Mouse (Mus musculus): ENCODE results near the gene Acoxl.
"Not testable (repeated sequence)": the region's sequence is repeated elsewhere in the genome, so short reads cannot be mapped to it uniquely, and the experiment has no call there.

Gene Acoxl

DNA sequence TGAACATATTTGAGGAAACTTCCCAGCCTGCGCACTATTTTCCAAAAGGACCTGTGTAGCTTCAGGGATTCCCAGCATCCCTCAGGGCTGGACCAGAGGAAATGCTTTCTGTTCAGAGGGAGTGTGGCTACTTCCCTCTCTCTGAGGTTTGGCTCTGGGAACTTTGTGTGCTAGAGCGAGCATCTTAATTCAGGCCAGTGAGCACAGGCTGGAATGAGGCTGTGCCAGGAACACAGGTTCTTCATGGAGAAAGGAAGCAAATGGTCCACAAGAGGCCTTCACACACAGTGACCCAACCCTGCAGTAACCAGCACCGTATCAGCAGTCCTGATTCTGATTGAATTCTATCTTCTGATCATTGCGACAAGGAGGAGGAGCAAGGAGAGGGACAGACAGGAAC, 238.3 kb downstream of the Acoxl start:
- no peak for DNase-seq (ENCODE audit: low read depth, low spot score)

DNA sequence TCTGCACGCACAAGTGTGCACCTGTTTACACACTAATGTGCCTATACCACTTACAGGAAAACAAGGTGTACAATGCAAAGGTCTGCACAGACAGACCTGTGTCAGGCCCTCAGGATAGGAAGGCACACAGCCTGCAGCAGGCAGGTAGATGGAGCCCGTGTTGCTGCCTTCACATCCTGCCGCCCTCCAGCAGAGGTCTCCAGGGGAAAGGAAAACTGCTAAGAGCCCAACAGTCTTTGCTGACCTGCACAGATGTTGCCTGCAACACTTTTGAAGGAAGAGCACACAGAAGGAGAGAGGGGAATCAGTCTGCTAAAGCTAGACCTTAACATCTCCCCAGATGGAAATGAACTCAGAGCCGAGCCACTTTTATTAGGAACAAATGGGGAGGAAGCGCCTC, 240.2 kb downstream of the Acoxl start:
- DNase-seq (ENCODE audit: low read depth, low spot score): no peak

DNA sequence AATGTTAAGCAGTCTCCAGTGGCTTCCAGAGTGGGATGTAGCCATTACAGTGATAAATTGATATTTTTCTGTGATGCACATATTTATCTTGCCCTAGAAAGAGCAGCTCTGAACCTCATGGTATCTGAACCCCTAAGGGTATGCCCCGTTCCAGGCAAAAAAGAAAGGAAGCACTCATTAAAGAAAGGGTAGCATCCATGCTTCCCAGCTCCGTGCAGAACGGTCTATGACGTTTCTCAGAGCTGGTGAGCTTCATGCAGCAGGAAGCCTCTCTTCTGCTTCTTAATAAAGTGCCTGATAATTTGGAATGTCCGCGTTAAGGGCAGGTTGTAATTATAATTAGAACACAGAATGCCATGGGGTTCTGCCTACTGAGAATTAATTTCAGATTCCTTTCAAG, 240.6 kb downstream of the Acoxl start:
- no peak for DNase-seq (ENCODE audit: low read depth, low spot score)

DNA sequence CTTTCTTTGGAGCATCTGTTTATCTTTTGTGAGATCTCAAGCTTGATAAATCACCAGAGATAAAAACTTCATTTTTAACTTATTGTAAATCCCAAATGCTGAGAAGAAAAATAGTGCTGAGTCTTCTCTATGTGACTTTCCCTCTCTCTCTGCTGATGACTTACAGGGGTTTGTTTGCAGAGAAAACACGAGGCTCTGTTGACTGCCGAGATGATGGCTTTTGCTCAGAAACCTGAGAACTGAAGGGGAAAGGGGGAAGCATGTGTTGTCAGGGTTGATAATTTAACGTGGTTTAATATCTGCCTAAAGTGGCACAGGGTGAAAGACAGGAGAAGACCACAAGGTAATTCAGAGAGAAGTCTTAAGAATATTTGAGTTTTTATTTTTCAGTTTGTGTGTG, 245.2 kb downstream of the Acoxl start:
- no peak for DNase-seq (ENCODE audit: low read depth, low spot score)

DNA sequence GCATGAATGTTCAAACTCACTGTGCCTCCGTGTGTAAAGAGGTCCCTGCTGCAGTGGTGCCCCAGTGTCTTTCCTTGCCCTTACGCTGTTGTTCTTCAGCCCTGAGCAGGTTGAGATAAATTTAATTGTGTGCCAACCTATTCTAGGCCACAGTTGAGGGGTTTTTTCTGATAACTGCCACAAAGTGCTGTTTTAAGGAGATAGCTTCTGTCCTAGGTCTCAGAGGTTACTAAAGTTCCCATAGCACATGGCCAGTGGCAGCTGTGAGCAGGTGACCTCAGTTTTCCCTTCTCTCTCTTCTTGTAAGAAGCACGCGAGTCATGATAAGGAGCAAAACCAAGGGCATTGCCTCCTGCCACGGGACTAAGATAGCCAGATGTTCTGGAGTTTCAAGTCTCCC, 245.9 kb downstream of the Acoxl start:
- DNase-seq (ENCODE audit: low read depth, low spot score): no peak

DNA sequence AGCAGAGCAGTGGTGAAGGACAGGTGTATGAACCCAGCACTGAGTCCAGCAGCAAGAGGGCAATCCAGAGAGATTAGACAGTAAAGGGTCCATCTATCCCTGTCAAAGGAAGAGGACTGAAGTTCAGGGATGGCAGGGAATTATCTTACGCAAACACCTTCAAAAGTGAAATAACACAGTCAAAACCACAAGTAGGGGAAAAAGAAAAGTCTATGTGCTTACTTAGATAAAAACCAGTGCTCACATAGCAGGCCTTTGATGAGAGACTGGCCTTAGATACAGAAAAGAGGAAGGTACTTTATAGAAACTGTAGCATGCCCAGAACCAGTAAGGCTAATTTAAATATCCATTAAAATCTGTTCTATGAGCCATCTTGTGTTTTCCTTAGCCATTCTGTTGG, 246.8 kb downstream of the Acoxl start:
- DNase-seq (ENCODE audit: low read depth, low spot score): no peak

DNA sequence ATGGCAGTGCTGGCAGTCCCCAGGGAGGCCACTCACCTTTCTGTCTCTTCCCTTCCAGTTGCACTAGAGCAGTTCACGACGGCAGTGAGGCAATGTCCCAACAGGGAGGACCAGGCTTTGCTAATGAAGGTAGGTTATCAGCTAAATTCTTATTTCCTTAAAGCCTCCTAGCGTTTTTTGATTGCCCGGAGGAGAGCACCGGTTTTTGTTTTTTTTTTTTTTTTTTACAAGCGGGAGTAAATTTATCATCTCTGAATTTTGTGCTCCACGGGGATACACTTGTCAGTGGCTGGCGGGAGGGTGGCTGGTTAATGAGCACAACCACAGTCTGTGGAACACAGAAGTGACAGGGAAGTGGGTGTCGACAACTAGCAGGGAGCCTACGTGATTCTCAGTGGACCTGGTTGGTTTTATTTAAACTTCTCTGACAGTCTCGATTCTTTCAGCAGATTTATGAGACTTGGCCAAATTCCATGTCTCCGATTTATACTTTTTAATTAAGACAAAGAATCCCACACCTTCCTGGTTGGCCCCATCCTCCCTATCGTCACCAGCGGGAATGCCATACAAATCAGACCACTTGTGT, 247.7 kb downstream of the Acoxl start:
- DNase-seq (ENCODE audit: low read depth, low spot score): no peak

DNA sequence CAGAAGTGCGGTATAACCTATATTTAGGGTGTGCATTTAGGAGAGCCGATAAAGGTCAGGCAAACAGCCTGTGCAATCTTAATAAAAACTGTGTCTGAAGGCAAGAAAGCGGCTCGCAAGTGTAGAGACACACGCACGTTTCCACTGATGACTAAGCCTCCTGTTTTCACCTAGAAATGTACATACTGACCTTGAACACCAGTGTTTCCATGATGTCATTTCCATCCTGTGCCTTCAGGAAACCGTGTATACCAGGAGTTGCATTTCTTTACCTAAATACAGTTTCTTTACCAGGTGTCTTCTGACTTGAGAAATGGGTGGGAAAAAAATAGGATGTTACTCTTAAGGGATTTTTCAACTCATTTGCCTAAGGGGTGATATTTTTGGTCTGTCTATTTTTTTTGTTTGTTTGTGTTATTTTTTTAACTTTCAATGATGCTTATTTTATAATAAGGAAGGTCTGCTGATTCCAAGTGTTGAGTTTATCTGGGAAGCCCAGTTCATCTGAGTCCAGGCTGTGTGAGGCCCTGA, 248.4 kb downstream of the Acoxl start:
- DNase-seq (ENCODE audit: low read depth, low spot score): no peak

DNA sequence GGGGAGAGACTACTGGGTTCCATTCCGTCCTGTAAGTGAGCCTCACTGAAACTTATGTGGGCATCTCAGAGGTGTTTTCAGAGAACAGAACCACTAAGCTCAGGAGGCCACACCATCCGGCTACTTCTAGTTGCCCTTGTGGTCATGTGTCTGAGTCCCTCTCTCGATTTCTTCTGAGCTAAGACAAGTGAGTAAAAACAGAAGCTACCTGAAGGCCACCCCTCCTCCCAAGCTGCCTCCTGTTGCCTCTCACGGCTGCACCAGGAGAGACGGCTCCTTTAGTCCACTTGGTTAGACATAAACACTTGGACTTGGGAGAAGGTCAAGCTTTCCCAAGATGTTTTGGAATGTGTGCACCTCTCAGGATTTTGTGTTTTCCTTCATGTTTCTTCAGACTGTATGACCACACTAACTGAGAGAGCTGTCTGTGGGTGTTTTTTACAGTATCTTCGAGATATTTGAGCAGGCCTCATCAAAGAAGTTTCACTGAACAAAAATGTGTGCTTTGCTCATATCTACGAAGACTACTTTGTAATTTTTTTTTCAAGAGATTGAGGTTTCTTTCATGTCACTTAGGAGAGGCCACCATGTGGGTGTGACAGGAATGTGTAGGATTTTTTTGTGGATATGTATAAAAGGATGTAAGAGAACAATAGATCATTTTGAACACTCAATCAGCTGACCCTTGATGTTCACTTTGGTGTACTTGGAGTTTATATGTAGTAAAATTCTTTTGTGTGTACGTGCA, 249.3 kb downstream of the Acoxl start:
- DNase-seq (ENCODE audit: low read depth, low spot score): no peak

DNA sequence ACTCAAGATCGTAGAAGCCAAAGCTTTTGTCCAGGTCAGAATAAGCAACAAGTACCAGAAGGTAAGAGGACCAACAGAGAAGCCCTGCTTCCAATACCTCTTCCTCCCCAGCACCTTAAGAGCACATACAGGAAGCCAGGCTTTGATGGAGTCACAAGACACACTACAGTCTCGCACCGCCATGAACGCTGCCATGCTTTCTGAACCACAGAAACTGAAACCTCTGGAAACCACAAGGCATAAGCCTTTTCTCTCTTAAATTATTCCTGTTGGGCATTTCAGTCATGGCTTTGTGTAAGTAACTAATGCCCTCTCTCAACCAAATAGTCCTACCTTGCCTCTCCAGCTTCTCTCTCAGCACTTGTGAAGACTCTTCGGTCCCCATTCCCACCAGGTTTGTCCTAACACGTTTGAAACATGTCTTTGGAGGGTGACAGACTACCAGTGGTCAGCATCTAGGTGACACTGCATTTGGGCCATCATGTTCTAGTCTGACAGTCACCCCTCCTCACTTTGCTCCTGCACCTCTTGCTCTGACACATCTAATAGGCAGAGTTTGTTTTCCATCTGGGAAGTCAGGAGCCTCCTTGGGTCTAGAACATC, 251.7 kb downstream of the Acoxl start:
- no peak for DNase-seq (ENCODE audit: low read depth, low spot score)

DNA sequence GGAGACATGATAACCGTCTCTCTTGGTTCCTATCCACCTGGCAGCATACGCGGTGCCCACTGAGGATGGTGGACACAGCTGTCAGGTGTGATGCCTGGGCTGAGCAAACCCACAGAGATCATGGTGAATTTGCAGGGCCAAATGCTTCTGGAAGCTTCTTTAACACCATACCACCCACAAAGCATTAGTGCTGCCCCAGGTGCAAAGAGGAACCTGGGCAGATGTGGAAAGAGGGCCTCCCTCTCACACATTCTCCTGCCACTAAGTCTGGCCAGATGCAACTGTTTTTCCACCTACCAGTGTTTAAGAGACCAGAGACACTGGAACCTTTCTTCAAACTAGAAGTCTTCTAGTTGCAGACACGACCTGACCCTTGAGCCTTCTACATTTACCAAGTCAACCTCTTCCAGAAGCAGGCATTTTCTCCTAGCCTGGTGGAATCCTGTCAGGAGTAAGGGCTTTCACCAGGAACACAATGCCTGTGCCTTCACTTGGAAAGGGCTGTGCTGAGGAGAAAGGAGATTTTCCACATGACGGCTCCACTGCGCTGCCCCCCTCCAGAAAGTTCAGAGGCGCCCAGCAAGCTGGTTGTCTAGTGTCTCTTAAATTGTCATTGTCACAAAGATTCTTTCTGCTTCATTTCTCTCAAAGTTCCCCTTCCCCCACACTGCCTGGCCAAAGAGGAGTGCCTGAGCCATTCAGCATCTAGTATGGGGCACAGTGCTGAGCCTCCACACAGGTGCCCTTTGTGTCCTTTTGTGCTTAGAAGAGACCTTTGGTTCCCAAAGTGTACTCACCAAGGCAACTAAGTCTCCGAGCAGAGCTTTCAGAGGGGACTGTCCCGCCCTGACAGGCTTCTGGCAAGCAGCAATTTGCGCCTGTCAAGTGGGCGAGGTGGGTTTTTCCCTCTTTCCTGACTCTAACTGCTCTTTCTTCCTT, 253.0 kb downstream of the Acoxl start:
- DNase-seq (ENCODE audit: low read depth, low spot score): no peak

DNA sequence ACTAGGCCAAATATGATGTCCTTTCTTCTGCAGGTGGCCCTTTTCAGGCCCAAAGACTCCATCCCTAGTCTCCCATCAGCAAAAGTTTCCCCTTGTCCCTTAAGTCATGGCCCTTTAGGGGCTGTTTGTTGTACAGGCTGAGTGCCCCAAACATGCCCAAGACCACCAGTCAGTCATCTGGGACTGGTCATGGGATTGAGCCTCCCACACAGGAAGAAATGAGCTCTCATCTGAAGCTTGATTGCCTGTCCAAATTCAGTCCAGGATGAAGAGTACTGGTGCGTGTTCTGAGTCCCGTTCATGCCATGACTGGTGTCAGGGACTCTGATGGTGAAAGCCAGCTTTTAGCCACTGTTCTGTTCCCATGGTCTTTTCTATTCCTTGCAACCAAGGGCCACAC, 253.8 kb downstream of the Acoxl start:
- no peak for DNase-seq (ENCODE audit: low read depth, low spot score)

DNA sequence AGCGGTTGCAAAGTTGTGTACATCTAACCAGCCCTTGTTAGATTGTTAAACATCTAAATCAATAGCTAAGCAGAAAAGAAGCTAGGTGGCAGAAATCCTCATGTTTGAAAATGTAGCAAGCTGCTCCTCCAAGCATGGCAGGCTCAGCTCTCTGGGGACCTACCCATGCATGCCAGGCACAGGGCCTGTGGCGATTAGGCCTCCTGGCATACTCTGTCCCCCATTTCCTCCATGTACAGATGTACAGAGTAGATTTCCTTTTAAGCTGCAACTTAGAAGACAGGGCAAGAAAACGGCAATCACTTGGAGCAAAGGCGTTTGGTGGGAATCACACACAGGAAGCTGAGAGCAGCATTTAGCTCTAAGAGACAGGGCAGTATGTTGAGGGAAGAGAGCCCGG, 255.5 kb downstream of the Acoxl start:
- no peak for DNase-seq (ENCODE audit: low read depth, low spot score)

DNA sequence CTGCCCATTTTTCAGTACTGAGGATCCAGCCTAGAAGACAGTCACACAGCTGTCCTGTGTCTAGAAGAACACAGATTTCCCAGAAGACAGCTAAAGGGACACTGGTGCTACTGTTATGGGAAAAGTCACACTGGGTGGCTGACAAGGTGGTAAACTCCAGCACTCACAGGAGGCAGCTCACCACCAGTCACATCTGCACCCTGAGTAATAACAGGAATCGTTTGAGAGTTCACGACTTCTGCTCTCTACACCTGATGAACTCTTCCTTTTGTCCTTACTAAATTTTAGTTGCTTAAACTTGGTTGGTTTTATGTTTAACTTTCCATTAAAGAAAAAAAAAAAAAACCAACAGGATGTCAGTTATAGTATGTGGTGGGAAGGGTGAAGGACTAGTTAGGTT, 255.9 kb downstream of the Acoxl start:
- no peak for DNase-seq (ENCODE audit: low read depth, low spot score)

DNA sequence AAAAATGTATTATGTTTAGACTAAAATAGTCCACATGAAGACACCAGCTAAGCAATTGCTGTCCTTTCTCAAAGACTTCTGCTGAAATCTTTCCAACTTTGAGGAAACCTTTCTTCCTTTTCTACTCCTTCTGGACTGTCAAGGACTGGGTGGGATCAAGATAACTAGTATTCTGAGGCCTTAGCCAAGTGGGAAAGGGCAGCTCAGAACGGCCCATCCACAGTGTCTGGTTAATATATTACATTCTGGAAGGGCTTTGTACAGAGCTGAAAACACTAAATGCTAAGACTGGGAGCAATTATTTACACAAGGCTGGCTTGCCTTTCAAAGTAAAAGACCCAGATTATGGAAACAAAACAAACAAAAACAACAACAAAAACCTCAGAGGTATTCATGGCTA, 256.6 kb downstream of the Acoxl start:
- DNase-seq (ENCODE audit: low read depth, low spot score): no peak

DNA sequence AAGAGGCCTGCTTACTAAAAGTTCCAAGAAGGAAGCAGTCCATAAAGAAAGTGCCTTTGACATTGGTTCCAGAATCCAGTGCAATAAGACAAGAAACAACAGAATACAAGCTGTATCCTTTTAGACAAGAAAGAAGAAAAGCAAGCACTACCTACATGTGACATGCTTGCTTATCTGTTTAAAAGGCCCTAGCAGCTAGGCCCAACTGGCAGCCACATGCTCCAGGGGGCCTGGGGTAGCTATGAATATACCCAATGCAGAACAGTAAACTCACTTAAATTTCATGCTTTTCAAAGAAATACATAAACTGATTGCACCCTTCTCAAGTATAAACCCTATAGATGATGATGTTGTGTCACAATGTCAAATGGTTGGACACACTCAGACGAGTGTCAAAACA, 257.4 kb downstream of the Acoxl start:
- no peak for DNase-seq (ENCODE audit: low read depth, low spot score)

DNA sequence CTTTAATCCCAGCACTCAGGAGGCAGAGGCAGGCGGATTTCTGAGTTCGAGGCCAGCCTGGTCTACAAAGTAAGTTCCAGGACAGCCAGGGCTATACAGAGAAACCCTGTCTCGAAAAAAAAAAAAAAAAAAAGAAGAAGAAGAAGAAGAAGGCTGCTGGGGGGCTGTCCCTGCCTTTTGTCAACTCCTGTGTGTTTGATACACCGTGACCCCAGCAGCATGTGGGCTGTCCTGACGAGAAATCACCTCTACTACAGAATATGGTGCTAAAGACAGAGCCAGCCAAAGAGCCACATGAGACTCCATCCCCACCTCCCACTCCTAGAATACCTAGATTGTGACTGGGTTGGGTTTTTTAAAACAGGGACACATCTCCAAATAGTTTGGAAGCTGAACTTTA, 259.4 kb downstream of the Acoxl start:
- DNase-seq (ENCODE audit: low read depth, low spot score): not testable (repeated sequence)

DNA sequence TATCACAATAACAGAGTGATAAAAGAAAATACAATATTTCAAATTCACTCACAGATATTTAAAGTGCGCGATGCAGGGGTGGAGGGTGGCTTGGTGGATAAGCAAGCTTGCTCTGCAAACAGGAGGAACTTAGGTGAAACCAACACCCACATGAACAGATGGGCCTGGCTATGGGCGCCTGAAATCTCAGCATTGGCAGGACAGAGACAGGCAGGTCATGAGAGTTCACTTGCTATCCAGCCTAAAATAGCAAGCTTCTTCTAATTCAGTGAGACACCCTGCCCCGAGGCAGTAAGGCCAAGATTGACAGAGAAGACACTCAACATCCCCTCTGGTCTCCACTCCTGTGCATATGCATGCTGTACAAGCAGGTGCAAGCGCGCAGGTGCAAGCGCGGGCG, 263.4 kb downstream of the Acoxl start:
- DNase-seq (ENCODE audit: low read depth, low spot score): no peak

DNA sequence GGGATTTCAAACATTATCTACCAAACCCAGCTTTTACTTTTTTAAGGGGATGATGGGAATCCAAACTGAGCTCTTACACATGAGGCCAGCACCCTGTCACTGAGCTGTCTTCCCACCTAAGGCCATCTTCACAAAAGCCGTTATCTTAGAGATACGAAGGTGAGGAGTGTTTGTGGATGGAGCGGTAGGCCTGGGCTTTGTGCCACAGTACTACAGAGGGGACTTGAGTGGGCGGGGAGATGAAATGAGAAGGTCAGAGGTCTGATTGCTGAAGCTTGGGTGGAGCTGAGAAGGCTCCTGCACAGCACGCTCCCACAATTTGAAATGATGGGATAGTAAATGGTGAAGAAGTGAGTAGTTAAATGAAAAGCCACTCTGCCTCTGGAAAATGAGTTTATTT, 266.1 kb downstream of the Acoxl start:
- DNase-seq (ENCODE audit: low read depth, low spot score): no peak

DNA sequence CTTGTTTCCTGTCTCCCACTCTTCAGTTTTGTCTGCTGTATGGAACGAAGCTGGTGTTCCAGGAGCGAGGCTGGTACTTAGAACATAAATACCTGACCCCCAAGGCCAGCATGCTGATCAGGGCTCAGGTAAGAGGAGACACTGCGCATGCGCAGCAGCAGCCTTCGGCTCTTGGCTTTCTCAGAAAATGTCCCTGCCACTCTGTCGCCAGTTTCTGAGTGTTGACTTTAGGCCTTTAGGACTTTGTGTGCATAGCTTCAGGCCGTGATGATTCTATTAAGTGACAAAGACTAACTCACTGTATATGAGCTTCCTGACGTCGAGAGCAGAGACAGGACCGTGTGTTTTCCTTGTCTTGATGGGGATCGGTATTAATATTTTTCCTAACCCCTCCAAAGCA, 267.0 kb downstream of the Acoxl start:
- no peak for DNase-seq (ENCODE audit: low read depth, low spot score)

DNA sequence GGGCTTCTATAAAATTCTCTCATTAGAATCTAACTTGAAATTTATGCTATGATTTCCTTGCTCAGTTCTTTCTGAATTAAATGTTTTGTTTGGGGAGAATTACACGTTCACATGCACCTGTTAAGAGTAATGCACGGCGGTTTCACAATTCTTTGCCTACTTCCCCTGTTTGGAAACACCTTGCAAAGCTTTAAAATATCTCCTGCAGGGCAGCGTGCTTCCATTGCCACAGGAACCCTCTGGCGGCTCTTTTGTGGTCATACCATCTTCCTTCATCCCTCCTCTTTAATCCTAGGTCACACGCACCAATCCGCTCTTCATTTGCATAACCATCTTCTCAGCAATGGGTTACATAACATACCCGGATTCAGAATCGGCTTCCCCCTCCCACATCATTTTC, 272.9 kb downstream of the Acoxl start:
- DNase-seq (ENCODE audit: low read depth, low spot score): no peak

DNA sequence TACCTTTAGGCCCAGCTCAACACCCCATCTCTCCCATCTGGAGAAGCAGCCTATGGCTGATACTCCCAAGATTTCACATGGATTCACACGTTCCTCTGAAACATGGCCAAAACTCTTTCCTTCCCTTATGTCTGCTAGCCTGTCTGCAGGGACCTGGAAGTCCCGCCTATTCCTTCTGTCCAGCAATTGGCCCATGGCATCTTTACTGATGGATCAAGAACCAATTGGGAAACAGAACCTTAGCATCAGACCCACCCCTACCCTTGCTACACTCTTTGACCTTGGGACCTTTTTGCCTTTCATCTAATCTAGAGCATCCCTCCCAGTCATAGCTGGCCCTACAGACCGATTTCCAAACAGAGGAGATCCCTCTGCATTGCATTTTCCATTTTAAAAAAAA, 275.9 kb downstream of the Acoxl start:
- DNase-seq (ENCODE audit: low read depth, low spot score): no peak
